ENCODE assay signal across 24 mouse cellular contexts in the genomic region with DNA sequence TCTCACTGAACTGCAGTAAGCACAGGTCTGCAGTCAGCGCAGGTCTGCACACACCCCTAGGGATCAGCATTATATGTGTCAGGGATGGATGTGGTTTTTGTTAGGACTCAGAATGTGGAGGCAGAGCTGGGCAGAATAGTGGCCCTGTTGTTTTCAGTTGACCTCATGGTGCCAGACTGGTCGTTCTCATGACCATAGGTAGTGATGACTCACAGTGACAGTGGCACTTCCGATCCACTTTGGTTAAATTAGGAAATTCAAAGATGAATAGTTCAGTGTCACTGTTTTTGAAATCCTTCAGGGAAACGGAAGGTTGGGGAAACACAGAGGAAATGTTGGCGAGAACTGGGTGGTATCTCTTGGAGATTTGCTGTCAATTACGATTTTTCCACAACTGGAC.
"Had no signal": no experiment of that assay in that cellular context is flagged by ENCODE, and none has a peak within 500 bp of the region (broad histone marks: within the 10 kb centered on the region; RNA-seq: fewer than 3 reads in every experiment).

No protein-coding gene starts in this region.

- H3K4me3 ChIP-seq: heart, embryonic 13.5 days; heart, embryonic 15.5 days; hindbrain, embryonic 13.5 days; hindbrain, embryonic 15.5 days; kidney, embryonic 15.5 days; limb, embryonic 13.5 days; limb, embryonic 15.5 days; liver, embryonic 12.5 days had no signal

- H3K4me2 ChIP-seq: heart, embryonic 11.5 days; heart, embryonic 13.5 days; heart, embryonic 15.5 days; hindbrain, embryonic 13.5 days; hindbrain, embryonic 15.5 days; kidney, embryonic 15.5 days; limb, embryonic 13.5 days; limb, embryonic 15.5 days; liver, embryonic 12.5 days had no signal

- H3K27ac ChIP-seq: heart, embryonic 13.5 days; heart, embryonic 15.5 days; hindbrain, embryonic 13.5 days; hindbrain, embryonic 15.5 days; kidney, embryonic 15.5 days; kidney, postnatal 0 days; limb, embryonic 13.5 days; limb, embryonic 15.5 days; liver, embryonic 12.5 days; liver, embryonic 14.5 days had no signal

- H3K27me3 ChIP-seq: heart, embryonic 13.5 days; heart, embryonic 15.5 days; hindbrain, embryonic 13.5 days; hindbrain, embryonic 15.5 days; kidney, embryonic 15.5 days; limb, embryonic 15.5 days; liver, embryonic 12.5 days had no signal

- H3K4me1 ChIP-seq: hindbrain, embryonic 15.5 days; liver, embryonic 12.5 days had no signal

- DNase-seq: gastrocnemius, postnatal 10 days; gastrocnemius, postnatal 25 days; heart, adult 18-20 months; heart, postnatal 14 days; heart, postnatal 36 days; kidney, adult 11 months; kidney, adult 2 months; kidney, adult 9 months; kidney, postnatal 14 days; kidney, postnatal 36 days; layer of hippocampus, adult 9-11 months; layer of hippocampus, postnatal 36 days; left cerebral cortex, postnatal 4 days had no signal
